Mouse (Mus musculus) layer of hippocampus, adult 9-11 months (tissue): ENCODE measurements around the gene Vgll4.
"Not testable (repeated sequence)": the region's sequence is repeated elsewhere in the genome, so short reads cannot be mapped to it uniquely, and the experiment has no call there.

ENCODE experiments used
- DNase-seq: peaks from one replicate; pipeline ENCODE4 v3.0.0; 2022

Gene Vgll4

GRCm38 (mm10) chr6:114891771-114892170 is 78.0 kb downstream of the Vgll4 start:
- no peak for DNase-seq

DNA sequence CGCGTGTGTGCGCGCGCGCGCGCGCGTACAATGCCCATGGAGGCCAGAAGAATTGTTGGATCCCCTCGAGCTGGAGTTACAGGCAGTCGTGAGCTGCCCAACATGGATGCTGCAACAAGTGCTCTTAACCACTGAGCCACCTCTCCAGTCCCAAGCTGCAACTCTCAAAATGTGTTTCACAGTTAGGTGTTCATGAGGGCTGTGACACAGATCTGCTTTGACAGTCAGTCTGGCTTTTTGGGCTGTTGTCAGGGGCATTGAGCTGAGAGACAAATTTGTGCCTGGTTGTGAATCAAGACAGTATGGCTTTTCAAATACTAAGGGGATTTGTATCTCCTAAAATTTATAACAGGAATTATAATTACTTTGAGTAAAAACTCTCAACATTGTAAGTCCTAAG is 78.5 kb downstream of the Vgll4 start:
- DNase-seq = no peak

- peak; percentile 91 for DNase-seq
Measured at GRCm38 (mm10) chr6:114890411-114891115, 79.2 kb downstream of the Vgll4 start.

DNA sequence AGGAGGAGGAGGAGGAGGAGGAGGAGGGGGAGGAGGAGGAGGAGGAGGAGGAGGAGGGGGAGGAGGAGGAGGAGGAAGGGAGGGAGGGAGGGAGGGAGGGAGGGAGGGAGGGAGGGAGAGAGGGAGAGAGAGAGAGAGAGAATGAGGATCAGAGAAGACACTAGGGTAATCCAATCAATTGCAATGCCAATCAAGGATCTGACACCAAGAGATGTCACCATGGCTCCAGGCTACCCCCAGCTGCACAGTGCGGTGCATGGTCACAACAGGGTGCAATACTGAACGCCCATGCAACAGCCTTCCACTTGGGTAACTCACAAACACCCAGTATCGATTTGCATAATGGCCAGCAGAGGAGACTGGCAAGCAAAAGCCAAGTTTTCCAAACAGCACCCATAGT is 79.8 kb downstream of the Vgll4 start:
- DNase-seq = not testable (repeated sequence)

DNA sequence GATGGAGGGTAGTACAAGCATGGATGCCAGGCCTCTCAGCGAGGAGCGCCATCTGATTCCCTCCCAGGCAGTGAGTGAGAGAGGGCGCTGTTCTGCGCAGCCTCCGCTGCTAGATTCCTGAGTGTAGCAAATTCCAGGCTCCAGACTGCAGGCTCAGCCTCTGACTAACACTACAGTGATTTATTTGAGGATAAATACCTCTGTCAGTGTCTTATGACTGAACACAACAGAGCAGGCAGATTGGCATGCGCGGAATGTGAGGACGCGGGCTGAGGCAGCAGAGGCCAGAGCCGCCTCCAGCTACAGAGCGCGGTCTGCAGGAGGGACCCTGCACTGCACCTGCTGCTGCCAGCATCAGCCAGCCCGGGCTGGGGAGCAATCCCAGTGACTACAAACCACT is 80.9 kb downstream of the Vgll4 start:
- DNase-seq = peak; percentile 85

DNA sequence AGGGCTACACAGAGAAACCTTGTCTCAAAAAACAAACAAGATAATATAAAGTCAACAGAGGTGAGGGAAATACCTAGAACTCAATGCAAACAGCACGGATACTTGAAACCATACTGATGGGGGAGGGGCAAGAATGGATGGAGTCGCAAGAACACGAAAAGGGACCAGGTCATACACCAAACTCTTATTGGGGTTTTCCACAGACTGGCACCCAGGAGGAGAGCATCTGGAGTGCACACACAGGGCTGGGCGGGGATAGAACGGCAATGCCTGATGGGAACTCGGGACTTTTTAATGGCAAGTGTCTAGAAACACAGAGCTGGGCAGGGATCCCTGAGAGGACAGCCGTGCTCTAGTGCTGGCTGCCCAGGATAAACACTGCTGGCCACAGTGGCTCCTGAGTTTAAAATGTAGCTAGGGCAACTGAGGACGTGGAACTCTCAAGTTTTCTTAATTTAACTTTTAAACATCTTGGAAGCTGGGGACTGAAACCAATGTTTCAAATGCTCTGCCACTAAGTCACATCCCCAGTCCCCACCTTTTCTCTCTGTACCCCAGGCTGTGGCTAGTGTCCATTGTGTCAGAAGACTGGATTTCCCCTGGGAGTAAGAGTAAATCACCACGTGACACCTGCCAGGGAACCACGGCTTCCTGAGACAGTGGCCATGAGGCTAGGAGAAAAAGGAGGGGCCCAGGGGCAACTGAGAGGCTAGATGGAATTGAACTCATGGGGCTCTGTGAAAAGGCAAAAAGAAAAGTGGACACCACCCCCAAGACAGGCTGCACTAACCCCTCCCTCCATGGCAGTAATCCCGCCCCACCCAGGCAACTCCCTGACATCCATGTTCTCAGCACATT is 83.1 kb downstream of the Vgll4 start:
- DNase-seq = no peak

GRCm38 (mm10) chr6:114886012-114886411 is 83.8 kb downstream of the Vgll4 start:
- DNase-seq = no peak

- no peak for DNase-seq
Measured at GRCm38 (mm10) chr6:114885129-114885528, 84.7 kb downstream of the Vgll4 start.

- DNase-seq = peak; percentile 88
Measured at GRCm38 (mm10) chr6:114883261-114883740, 86.5 kb downstream of the Vgll4 start.

DNA sequence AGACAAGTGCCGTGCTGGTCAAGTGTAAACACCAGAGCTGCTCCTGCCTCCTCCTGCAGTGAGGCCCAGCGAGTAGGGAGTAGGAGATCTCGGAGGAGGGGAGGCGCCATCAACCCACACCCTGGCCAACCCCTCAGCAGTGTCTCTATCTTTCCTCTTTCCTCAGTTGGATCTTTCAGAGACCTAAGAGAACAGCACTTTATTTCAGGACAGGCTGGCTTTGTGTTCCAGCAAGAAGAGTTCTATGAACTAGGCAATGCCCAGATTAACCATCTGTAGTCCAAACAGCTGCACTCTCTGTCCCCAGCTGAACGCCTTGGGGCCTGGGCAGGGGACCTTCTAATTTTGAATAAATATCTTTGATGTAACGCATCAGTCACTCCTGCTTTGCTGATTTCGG is 87.1 kb downstream of the Vgll4 start:
- no peak for DNase-seq

- no peak for DNase-seq
Measured at GRCm38 (mm10) chr6:114882212-114882611, 87.6 kb downstream of the Vgll4 start.

GRCm38 (mm10) chr6:114880798-114881197 is 89.0 kb downstream of the Vgll4 start:
- no peak for DNase-seq

GRCm38 (mm10) chr6:114878841-114879520 is 90.8 kb downstream of the Vgll4 start:
- DNase-seq = no peak

DNA sequence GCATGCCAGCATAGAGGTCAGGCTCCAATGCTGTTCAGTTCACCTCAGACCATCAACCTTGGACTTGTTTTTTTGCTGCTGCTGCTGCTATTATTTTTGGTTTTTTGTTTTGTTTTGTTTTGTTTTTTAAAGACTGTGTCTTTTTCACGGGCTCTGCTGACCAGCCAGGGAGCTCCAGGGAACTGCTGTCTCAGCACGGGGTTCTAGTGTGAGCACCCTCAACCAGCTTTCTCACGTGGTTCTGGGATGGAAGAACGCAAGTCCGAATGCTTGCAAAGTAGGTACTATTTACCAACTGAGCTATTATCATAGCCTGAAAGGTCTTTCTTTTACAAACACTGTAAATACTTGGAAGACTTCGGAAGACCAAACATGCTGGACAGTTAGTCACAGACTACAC is 93.2 kb downstream of the Vgll4 start:
- DNase-seq = no peak

DNA sequence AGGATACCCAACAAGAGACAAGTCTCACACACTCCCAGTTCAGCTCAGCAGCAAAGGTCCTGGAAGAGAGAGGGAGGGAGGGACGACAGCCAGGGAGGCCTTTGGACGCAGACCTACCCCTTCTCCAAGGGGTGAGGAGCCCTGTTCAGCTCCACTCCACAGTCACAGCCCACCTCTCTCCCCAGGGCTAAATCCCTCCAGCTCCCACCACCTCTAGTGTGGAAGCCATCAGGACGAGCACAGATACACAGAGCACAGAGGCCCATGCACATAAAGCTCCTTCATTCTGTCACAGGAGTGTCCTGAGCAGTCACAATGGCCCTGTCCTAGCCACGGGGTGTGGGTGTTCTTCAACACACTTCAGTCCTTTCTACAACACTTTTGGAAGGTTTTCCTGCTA is 93.8 kb downstream of the Vgll4 start:
- DNase-seq = no peak

DNA sequence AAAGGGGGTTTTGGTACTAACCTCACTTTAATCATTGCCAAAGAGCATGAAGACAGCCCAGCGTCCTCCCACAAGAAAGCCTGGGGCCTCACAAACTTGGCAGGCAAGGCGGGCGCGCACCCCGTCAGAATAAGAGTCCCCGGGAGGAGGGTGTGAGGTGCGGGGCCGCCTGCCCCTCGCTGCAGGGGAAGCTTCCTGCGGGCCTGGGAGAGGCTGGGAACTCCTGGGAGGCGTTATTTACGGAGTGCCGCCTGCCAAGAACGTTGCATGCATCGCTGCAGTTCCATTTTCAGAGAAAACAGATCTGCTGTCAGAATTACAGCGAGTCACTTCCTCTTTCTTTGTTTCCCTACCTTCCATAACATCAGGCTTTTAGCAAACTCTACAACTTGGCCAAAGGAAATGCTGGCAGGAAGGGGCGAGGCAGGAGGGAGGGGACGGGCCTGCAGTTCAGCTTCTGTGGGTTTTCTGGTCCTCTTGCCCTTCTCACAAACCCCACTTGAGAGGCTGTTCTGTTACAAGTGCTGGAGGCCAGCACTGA is 94.7 kb downstream of the Vgll4 start:
- DNase-seq = peak; percentile 93

DNA sequence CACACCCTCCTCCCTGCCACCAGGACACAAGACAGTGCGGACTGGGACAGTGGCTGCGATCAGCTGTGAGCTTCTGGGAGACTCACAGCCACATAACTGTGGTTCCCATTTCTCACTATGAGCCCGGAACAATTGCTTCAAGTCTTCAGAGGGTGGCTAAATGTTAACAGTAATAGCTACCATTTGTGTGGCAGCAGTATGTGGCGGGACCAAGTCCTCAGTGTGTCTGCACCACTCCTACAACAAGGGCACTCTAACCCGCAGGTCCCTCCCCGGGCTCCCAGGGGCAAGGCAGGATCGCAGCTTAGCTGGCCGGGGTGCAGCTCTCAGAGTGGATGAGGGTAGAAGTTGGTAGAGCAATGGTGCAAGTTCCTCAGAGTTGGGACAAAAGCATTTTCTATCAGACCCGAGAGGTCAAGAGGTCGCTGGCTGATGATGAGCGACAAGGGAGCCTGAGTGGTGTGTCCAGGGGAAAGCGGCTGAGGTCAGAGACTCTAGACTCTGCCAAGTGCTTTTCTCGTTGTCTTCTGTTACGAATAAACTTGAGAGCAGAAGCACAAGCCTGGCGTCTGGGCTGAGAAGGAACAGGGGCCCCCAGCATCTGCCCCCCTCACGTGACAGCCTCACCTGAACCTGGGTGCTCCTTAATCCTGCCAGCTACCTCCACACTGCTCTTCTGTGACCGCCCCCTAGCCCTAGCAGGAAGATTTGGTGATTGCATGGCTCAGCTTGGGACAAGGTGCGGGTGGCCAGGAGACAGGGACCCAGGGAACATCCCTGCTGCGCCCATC is 95.5 kb downstream of the Vgll4 start:
- no peak for DNase-seq

DNA sequence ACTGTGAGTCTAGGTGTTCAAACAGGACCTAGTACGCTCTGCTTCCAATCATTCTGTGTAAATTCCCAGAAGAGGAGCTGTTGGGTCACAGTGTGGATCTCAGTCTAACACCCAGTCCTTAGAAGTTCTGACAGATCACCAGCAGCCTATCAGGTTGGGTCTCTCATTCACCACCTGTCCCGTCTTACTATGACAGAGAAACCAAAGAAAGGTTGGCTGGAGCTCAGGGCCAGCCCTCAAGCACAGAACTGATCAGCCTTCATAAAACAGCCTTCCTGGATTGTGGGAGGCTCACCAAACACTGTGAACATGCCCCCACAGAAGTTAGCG is 96.0 kb downstream of the Vgll4 start:
- no peak for DNase-seq

- no peak for DNase-seq
Measured at GRCm38 (mm10) chr6:114871010-114871660, 98.7 kb downstream of the Vgll4 start.

DNA sequence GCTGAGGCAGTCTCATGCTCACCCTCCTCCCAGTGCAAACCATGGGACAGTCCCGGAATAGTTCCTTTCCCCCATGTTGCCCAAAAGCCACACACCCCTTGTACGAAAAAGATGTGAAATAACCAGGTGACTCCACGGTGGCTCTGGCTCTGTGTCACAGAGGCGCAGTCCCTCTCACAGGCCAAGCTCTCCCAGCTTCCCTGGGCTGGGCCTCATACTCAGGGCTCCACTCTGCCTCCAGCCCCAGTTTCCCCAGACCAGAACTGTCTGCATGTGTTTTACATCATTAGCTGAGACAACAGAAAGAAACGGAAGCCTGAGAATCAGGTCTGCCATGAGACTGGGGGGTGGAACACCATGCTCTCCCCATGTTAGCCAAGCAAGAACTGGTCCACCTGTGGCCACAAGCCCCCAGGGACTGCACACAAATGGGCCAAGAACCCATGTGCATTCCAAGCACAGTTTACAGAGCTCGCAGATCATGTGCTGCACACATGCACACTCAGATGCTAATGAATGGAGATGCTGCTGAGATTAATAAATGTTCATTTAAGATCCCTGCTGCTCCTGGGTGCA is 100.2 kb downstream of the Vgll4 start:
- DNase-seq = no peak

GRCm38 (mm10) chr6:114868656-114869055 is 101.1 kb downstream of the Vgll4 start:
- no peak for DNase-seq

- no peak for DNase-seq
Measured at GRCm38 (mm10) chr6:114866619-114867018, 103.2 kb downstream of the Vgll4 start.
